Mouse (Mus musculus) adrenal gland, adult 18-20 months (tissue): Measurements from ENCODE around the gene Pgbd5. TPM values are rescaled to one million over a fixed set of nuclear protein-coding genes. Genes with fewer than 3 reads are reported as not detected.
"Not testable (repeated sequence)": the region's sequence is repeated elsewhere in the genome, so short reads cannot be mapped to it uniquely, and the experiment has no call there.

Experiments used
- DNase-seq, 2 experiments: peaks; one replicate each; pipeline ENCODE4 v3.0.0; 2021 to 2022; ENCODE audit warnings: low spot score in 2 of 2
- total RNA-seq, 2 experiments: library from RNA; stranded (reverse); gene quantifications; 1 replicate in 1 of 2; 2 replicates in 1 of 2; pipeline ENCODE4 v1.2.3; 2021

Pgbd5 gene
- total RNA-seq, 2 experiments from 2014 or later, result 3.9 to 6.0 TPM

DNA sequence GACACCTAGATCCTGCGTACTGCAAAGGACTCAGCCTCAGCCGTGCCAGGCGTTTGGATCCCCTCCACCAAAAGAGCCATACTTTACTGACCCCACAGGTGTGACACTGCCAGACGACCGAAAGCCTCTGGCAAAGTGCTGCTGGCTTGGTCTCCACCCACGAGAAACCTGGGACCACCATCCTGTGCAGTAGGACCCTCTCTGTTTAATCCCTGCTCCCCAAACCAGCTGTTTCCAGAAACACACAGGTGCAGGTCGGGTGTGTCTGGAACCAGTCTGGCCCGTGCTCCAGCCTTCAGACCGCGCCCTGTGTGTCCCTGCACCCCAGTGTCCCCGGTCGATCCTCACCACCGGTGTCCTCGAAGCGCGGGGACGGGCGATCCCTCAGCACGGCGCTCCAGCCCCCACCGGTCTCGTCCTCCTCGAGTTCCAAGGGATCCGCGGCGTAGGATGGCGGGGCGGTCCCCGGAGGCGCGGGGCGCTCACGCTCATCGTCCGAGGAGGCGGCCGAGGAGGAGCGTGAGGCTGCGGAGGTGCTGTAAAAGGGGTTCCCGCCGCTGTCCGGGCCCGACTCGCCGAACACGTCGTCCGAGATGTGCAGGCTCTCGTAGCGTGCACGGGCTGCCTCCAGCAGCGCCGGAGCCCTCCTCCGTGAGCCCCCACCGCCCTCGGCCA is 5.9 kb downstream of the Pgbd5 start:
- DNase-seq, result peak; percentile 19 to 33

DNA sequence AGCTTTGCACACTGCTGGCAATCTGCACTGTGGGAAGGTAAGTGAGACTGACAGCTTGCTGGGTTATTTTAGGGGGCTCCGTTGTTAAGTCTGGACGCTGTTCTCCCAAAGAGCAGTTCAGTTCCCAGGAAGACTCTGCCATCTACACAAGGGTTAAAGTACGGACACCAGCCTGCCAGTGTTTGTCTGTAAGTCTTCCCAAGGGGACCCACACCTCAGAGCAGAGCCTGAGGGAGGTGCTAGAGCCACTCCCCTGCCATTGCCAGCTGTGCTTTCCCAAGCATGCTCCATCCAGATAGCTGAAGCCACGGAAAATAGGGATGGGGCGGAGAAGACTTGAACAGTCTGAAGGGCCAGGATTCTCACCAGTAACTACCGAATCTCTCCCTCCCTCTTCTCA is 8.6 kb downstream of the Pgbd5 start:
- DNase-seq, result no peak

DNA sequence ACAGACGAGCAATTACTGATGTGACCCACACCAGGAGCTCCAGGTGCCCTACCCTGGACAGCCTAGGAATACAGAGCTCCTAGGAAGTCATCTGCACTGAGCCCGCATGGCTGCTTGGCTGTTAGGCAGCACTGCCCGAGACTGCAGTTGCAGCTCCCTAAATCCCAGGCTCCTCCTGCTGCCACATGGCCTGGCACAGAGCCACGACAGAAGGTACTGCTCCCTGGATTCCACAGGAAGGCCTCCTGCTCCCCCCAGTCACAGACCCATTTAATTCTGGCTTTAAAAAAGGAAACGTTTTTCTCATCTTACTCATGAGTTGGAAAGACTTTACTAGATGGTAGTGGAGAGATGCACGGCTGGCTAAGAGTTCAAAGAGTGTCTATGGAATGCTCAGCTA is 10.0 kb downstream of the Pgbd5 start:
- DNase-seq, result no peak

DNA sequence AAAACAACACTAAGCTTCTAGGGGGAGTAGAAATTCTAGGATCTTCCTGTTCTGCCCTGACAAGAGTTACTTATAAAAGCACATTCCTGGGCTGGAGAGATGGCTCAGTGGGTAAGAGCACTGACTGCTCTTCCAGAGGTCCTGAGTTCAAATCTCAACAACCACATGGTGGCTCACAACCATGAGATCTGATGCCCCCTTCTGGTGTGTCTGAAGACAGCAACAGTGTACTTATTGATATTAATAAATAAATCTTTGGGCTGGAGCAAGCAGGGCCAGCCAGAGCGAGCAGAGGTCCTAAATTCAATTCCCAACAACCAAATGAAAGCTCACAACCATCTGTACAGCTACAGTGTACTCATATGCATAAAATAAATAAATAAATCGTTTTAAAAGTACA is 10.7 kb downstream of the Pgbd5 start:
- DNase-seq, result not testable (repeated sequence)

DNA sequence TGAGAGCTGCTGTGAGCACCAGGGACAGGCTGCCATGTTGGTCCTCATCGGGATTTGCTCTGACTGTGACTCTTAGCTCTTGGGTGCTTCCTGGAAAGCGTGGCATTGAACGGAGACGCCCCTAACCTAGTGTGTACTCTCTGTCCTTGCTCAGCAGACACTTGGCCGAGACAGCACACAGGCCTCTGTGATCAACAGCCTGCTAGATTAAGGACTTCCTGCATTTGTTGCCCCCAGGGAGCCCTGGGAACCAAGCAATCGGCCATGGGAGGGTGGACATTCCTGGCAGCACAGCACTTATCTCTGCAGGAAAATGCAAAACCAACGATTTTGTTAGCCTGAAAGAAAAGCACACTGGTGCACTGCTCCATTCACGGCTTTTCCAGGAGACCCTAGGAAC is 18.0 kb downstream of the Pgbd5 start:
- DNase-seq, result no peak

DNA sequence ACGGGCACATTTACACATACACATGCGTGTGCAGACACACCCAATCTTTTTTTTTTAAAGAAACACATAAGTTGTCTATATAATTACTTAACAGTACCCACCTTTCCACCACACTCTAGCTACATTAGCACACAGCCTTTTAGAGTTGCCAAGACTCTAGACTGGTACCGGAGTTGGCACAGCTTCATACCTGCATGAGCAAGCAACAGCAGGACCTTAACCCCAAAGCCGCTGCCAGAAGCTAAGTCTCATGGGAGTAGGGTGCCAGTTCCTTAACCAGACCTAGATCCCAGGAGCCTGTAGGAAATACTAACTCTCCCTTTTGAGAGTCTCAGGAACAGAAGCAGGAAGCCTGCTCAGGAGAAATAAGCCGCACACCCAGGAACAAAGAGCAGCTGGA is 20.5 kb downstream of the Pgbd5 start:
- no peak for DNase-seq

DNA sequence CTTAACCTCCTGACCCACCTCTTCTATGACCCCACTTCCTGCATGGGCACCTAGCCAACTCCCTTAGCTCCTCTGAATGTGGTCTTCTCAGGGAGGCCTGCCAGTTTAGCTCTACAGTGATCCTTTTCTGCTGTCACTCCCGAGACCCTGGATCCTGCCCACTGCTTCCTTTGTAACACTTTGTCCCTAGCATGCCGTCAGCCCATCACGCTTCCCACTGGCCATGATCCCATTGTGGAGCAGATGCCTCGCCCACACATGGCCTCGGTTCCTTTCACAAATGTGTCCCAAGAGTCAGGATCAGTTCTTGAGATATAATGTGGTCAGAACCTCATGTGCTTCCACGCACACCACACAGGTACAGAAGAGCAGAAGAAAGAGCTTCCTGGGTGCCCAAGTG is 21.3 kb downstream of the Pgbd5 start:
- DNase-seq, result no peak

DNA sequence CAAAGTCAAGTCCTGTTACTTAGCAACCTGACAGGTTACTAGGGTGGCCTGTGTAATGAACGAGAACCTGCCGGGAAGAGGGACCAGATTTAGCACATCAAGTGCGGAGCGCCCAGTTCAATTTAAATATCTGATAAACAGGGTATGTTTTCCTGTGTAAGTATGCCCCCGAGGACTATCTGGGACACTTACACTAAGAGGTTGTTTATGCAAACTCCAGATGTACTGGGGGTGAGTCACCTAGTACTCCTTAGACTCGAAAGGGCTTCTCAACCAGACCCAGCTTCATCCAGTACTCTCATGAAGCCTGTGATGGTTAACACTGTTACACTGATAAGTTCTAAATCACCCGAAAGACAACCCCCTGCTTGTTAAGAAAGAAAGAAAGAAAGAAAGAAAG is 22.8 kb downstream of the Pgbd5 start:
- no peak for DNase-seq

DNA sequence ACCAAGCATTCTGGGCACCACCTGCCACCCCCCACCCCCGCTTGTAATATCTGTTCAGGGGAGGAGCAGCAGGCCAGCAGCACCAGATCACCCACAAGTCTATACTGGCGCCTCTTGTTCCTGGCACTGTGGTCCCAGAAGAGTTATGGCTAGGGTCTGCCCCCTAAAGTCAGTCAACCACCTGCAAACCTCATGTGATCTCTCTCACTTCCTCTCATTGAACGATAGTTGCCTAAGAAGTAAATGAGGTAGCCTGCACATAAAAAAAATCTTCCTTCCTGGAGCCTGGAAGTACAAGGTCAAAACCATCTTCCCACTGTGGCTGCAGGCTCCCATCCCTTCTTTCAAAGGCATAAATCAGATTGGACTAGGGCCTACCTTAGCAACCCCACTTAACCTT is 23.7 kb downstream of the Pgbd5 start:
- DNase-seq, result no peak

DNA sequence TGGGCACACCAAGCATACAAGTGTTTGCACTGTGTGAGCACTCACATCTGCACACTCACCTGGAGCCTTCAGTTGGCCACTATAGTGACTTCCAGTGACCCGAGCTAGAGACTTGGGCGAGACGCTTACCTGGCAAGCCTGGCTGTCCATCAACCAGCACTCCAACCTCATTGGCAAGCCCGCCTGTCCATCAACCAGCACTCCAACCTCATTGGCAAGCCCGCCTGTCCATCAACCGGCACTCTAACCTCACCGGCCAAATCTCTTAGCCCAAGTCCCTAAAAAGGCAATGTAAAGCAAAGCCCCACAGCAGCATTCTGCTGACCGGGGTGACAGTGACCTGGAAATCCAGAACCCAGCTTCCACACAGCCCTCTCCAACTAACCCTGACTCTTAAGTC is 24.5 kb downstream of the Pgbd5 start:
- no peak for DNase-seq

DNA sequence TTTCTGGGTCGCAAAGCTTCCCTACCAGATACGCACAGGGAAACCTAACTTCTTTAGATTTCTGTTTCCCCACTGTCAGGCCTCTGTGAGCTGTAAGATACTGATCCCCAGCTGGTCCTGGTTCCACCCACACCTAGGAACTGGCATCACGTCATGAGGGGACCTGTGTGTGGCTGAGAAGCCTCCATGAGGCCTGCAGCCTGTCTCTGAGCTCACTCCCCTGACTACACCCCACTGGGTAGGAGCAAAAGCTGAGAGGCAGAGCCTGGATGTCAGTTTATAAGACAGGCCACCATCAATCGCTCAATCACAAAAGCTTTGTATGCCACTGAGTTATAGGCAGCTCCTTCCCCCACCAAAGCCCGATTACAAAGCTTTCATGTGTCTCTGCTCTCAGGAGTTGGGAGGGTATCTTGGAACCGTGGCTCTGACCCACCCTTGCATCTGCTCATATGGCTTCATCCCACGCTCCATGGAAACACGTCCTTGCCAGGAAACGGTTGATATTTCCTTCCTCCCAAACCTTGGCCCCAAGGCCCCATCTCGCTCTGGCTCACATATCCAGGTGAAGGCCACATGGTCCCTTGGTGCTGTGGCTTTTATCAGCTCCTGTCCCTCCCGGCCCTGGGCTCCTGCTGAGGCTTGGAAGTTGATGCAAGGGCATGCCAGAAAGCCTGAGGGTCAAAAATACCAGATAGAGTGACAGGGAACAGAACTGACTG is 26.1 kb downstream of the Pgbd5 start:
- no peak for DNase-seq

DNA sequence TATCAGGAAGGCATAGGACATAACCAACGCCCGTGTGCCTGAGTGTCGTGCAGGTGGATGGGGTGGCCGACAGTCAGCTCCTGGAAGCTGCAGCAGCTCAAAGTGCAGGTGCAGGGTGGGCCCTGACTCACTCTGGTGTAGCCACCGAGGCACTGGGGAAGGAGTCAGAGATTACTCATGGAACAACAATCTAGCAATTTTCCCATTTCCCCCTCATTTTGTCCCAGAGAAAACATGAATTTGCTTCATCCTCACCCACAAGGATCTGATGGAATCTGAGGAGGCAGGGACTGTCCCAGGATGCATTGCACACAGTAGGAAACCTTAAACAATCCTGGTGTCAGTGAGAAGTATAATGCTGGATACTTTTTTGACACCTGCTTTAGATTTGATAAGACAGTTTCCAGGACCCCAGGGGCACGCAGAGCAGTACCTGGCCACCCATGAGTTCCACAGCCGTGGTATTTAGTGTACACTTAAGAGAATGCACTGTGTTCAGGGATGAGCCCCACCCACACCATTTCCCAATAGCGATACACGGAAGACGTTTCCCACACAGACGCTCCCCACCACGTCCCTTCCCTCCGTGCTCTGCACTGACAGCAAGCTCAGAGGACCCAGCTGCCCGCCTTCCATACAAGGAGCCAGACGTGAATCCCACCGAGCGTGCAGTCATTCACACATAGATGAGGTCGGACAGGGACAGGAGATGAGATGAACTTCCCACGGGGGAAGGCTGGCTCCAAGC is 26.8 kb downstream of the Pgbd5 start:
- no peak for DNase-seq

DNA sequence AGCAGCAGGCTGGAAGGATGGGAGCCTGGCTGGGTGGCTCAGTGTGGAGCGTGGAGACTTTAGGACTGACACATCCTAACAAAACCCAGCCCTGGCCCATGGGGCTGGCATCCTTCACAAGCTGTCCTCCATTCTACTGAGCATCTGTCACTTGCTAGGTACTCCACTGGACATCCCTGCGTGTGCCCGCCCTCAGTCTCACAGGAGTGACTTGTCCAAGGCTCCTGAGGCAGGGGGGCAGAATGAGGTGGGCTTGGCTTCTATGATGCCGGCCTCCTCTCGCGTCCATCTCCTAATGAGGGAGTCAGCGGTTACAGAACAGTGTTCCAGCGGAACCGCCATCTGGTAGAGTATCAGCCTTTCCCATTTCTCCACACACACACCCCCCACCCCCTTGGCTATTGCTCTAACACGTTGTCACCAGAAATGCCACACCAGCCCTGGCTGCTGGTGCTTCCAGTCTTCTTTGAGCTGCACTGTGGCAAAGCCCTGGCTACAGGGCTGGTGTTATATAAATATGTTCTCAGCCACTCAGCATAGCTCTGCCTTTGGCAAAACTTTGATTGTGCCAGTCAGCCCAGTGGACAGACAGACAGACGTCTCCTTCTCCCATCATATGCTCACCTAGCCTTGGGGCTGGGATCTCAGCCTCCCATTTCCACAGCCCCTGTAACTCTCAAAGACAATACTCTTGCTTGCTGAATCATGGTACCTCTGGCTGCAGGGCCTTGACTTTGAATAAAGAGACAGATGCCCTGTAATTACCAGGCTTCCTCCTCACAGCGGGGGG is 34.8 kb downstream of the Pgbd5 start:
- DNase-seq, result no peak

DNA sequence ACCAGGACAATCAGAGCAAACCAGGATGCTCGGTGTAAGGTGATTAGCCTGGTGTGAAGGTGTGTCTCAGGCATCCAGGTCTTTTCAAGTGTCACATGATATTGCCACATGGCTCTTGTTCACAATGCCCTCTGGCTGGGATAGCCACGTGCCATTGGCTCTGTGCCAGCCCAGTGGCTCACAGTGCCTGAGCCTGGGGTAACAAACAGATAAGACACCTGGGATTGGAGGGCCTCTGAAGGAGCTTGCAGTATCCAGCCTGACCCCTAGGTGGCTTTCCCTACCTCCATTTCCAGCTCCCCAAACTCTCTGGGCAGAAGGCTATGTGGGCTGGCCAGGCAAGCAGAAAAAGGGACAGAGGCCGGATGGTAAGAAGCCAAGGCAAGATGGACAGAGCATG is 35.6 kb downstream of the Pgbd5 start:
- DNase-seq, result peak; percentile 35 to 38

DNA sequence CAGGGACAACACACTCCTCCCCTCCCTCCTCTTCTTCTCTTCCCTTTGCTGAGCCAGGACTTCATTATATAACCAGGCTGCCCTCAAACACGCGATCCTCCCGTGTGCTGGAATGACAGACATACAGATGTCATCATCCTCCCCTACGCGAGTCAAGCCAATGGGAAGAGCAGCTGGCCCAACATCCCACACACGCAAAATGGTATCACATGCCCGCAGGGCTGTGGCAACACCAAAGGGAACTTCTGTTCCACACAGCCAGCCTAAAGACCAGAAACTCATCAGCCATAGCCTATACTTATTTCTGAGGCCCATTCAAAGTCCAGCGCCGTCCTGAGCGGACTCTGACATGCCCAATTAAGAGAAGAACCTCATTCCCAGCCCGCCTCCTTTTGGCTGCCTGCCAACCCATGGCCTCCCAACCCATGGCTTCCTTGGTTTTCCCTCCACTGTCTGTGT is 40.0 kb downstream of the Pgbd5 start:
- no peak for DNase-seq

DNA sequence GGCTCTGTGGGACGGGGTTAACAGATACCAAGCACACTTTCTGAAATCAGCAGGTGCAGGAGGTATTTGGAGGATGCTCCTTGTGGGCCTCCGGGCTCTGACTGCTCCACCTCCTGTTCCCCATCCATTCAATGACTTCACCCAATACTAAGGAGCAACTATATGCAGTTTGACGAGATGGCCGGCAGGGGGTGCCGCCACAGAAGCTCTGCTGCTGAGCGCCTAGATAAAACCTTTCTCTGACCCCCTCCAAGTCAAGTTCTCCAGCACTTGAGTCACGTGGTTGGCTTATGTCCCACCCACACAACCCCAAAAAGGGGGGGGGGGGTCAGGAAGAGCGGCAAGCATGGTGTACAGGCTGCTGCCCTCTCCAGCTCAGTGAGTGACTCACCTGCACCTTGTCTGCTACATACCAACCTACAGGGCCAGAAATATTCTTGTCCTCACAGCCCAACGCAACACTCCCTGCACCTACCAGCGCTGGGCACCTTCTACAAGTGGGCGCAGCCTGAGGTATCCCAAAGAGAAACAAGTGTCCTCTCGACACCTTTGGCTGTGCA is 40.5 kb downstream of the Pgbd5 start:
- DNase-seq, result no peak

DNA sequence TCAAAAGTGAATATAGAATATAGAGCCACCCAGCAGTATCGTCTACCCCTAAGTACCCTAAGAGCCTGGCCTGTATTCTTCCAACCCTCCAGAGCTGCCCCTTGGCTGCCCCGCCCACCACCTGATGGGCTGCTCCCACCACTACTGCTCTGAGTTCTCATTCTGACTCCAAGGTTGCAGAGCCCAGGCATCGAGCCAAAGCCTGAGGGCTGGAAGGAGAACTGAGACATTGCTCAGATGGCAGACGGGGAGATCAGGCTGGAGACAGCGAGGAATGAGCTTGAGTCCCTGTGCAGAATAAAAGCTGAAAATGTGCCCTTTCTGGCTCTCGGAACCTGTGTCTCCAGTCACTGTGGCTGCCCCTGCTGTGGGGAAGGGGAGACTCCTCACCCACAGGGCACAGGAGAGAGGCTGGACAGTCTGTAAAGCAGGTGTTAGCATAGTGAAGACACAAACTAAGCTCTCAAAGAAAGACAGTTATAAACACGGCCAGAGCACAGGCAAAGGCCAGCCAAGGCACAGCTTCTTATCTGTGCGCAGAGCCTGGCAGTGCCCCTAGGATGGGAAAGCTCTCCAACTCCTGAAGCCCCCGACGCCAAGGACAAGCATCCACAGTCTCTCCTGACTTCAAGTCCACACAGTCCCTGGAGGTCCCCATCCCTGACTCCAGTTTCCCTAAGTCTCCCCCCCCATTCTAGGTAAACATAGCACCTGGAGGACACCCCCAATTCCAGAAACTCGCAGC is 42.0 kb downstream of the Pgbd5 start:
- peak; percentile 57 to 69 for DNase-seq

DNA sequence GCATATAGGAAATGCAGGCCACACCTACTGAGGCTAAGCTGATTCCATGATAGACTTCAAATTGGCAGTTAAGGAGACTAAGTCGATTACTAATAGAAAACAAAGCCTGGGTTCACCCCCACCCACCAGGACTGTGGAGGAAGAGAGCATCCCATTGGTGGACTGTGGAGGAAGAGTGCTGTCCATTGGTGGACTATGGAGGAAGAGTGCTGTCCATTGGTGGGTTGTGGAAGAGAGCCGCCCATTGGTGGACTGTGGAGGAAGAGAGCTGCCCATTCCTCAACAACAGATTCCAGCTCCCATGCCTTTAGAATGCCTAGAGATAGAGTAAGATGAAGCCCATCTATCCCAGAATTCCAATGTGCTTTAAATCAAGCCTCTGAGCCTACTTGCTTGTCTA is 42.9 kb downstream of the Pgbd5 start:
- DNase-seq, result no peak

DNA sequence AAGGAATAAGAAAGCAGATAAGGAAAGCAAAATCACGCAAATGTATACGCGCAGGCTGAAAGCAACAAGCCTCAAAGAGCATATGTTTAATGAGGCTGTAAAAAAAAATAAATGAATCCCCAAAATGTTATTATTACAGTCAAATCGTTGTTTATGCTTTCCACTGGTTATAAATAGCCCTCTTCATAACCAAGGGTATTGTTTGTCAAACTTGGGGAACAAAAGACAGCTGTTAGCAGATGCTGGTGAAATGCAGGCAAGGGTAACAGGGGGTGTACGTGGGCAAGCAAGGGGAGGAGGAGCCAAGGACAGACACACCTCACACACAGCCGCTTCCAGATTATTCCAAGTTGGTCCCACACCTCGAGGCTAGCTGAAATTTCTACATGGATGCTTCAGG is 44.1 kb downstream of the Pgbd5 start:
- no peak for DNase-seq

DNA sequence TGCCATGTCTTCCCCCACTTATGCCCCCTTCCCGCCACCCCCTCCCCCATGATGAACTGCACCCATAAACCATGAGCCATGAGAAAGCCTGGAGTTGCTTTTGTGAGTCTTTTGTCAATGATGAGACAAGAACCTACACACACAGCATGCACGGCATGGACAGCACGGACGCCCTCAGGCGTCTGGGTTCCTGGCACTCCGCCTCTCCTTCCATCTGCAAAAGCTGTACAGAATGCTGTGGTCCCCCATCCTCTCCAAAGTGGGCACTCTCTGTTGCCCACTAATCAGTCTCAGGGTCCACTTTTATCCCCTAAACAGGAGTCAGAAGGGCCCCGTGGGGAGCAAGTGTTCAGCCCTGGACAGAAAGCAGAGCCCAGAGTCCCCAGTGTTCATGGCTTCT is 44.5 kb downstream of the Pgbd5 start:
- DNase-seq, result no peak
